Mouse (Mus musculus) neural tube, embryonic 14.5 days (tissue): Measurements from ENCODE around the gene Kat8. TPM values are rescaled to one million over a fixed set of nuclear protein-coding genes. Genes with fewer than 3 reads are reported as not detected.

Experiments used
- ATAC-seq: fragments of 200-750 bp; cut with Nextera tagmentation; 2 replicates; pipeline ENCODE4 v1.8.0; 2017; ENCODE audit warnings: low read depth, mild to moderate bottlenecking, moderate TSS enrichment, moderate library complexity
- H3K27ac ChIP-seq: fragments of 300-500 bp; sonication (generic); 2 replicates; pipeline ENCODE4 v1.5.1; 2014; ENCODE audit warnings: low read depth, mild to moderate bottlenecking, control low read depth, low read length, moderate library complexity, mixed read lengths
- H3K27me3 ChIP-seq: fragments of 300-500 bp; sonication (generic); 2 replicates; pipeline ENCODE4 v1.6.1; 2014; ENCODE audit warnings: low read length; ENCODE audit not compliant: control insufficient read depth, insufficient read depth
- H3K36me3 ChIP-seq: fragments of 300-500 bp; sonication (generic); 2 replicates; pipeline ENCODE4 v1.6.1; 2014; ENCODE audit warnings: low read length, mixed read lengths; ENCODE audit not compliant: control insufficient read depth, insufficient read depth
- H3K4me1 ChIP-seq: fragments of 300-500 bp; sonication (generic); 2 replicates; pipeline ENCODE4 v1.6.1; 2014; ENCODE audit warnings: low read length; ENCODE audit not compliant: control insufficient read depth, insufficient read depth
- H3K4me2 ChIP-seq: fragments of 300-500 bp; sonication (generic); 2 replicates; pipeline ENCODE4 v1.6.1; 2014; ENCODE audit warnings: mild to moderate bottlenecking, low read depth, low read length, control low read depth
- H3K4me3 ChIP-seq: fragments of 300-500 bp; sonication (generic); 2 replicates; pipeline ENCODE4 v1.5.1; 2014; ENCODE audit warnings: low read depth, low read length, control low read depth, mixed read lengths
- H3K9ac ChIP-seq: fragments of 300-500 bp; sonication (generic); replicated peaks from 2 replicates; pipeline ENCODE4 v1.6.1; 2014; ENCODE audit warnings: low read depth, mild to moderate bottlenecking, control low read depth, low read length, mixed read lengths
- H3K9me3 ChIP-seq: fragments of 300-500 bp; sonication (generic); 2 replicates; pipeline ENCODE4 v1.6.1; 2016; ENCODE audit warnings: low read length; ENCODE audit not compliant: control insufficient read depth
- WGBS: fragments of 180-500 bp; shearing (Covaris S2); extraction: QIAGEN DNeasy Blood & Tissue Kit; methylation state at CpG from one replicate; pipeline ENCODE4 v1.1.7; 2014; 5-methylcytosine and 5-hydroxymethylcytosine counted together
- polyA plus RNA-seq: library from polyadenylated mRNA; unstranded; fragments of >200 nt; fragmentation: Nextera tagmentation; extraction: Ambion mirVana; gene quantifications from 2 replicates; pipeline ENCODE4 v1.2.1, GENCODE M21; 2014

The Kat8 gene
- polyA plus RNA-seq, 1 experiment from 2014 or later, result 49.4 TPM

- Histone ChIP-seq H3K4me3 (no peak overlapping the region), H3K27me3 (no peaks in the 10 kb centered on the region), H3K4me2 (no peak overlapping the region), H3K27ac (no peak overlapping the region), H3K9me3 (no peaks in the 10 kb centered on the region), H3K36me3 (peaks cover 26% of the 10 kb centered on the region; the same call in 1 of the 2 replicates), H3K9ac (no peak overlapping the region), H3K4me1 (no peaks in the 10 kb centered on the region)
- WGBS, result 86% methylated on average over 6 of the region's 6 CpGs
- ATAC-seq, result no peak
Observed at GRCm38 (mm10) chr7:127922451-127923275, 10.3 kb downstream of the Kat8 start.

- Histone ChIP-seq H3K4me3 (no peak overlapping the region), H3K27me3 (peaks cover 6% of the 10 kb centered on the region; the same call in 1 of the 2 replicates), H3K4me2 (no peak overlapping the region), H3K36me3 (peaks cover 26% of the 10 kb centered on the region; the same call in 1 of the 2 replicates), H3K4me1 (no peaks in the 10 kb centered on the region), H3K9me3 (no peaks in the 10 kb centered on the region), H3K9ac (no peak overlapping the region), H3K27ac (no peak overlapping the region)
- ATAC-seq, result no peak
- 92% methylated on average over 5 of the region's 5 CpGs for WGBS
Observed at GRCm38 (mm10) chr7:127923714-127924113, 11.4 kb downstream of the Kat8 start.

- no peak overlapping the region for H3K4me3 ChIP-seq
- H3K27ac ChIP-seq, result no peak overlapping the region
- WGBS, result 78% methylated on average over 5 of the region's 5 CpGs
- no peak overlapping the region for H3K9ac ChIP-seq
- peaks cover 7% of the 10 kb centered on the region; the same call in 1 of the 2 replicates for H3K27me3 ChIP-seq
- H3K36me3 ChIP-seq, result peaks cover 26% of the 10 kb centered on the region; the same call in 1 of the 2 replicates
- no peak overlapping the region for H3K4me2 ChIP-seq
- H3K4me1 ChIP-seq, result no peaks in the 10 kb centered on the region
- ATAC-seq, result no peak
- H3K9me3 ChIP-seq, result no peaks in the 10 kb centered on the region
Observed at GRCm38 (mm10) chr7:127925252-127925651, 12.9 kb downstream of the Kat8 start.

GRCm38 (mm10) chr7:127926066-127926465 is 13.8 kb downstream of the Kat8 start:
- Histone ChIP-seq H3K4me2 (no peak overlapping the region), H3K9ac (no peak overlapping the region), H3K4me1 (no peaks in the 10 kb centered on the region), H3K9me3 (no peaks in the 10 kb centered on the region), H3K36me3 (peaks cover 26% of the 10 kb centered on the region; the same call in 1 of the 2 replicates), H3K27me3 (peaks cover 7% of the 10 kb centered on the region; the same call in 1 of the 2 replicates), H3K27ac (no peak overlapping the region), H3K4me3 (no peak overlapping the region)
- ATAC-seq, result no peak
- 90% methylated on average over 8 of the region's 8 CpGs for WGBS

GRCm38 (mm10) chr7:127926846-127927245 is 14.5 kb downstream of the Kat8 start:
- no peaks in the 10 kb centered on the region for H3K9me3 ChIP-seq
- peaks cover 7% of the 10 kb centered on the region; the same call in 1 of the 2 replicates for H3K27me3 ChIP-seq
- no peak overlapping the region for H3K27ac ChIP-seq
- no peak overlapping the region for H3K9ac ChIP-seq
- H3K4me2 ChIP-seq, result no peak overlapping the region
- 88% methylated on average over 11 of the region's 11 CpGs for WGBS
- no peak for ATAC-seq
- H3K4me1 ChIP-seq, result no peaks in the 10 kb centered on the region
- no peak overlapping the region for H3K4me3 ChIP-seq
- peaks cover 26% of the 10 kb centered on the region; the same call in 1 of the 2 replicates for H3K36me3 ChIP-seq

GRCm38 (mm10) chr7:127927726-127928125 is 15.4 kb downstream of the Kat8 start:
- WGBS, result 88% methylated on average over 11 of the region's 11 CpGs
- Histone ChIP-seq H3K9ac (no peak overlapping the region), H3K36me3 (peaks cover 22% of the 10 kb centered on the region; the same call in 1 of the 2 replicates), H3K27ac (no peak overlapping the region), H3K27me3 (peaks cover 7% of the 10 kb centered on the region; the same call in 1 of the 2 replicates), H3K9me3 (no peaks in the 10 kb centered on the region), H3K4me3 (no peak overlapping the region), H3K4me2 (no peak overlapping the region), H3K4me1 (no peaks in the 10 kb centered on the region)
- ATAC-seq, result no peak

GRCm38 (mm10) chr7:127928596-127928995 is 16.3 kb downstream of the Kat8 start:
- Histone ChIP-seq H3K27me3 (peaks cover 7% of the 10 kb centered on the region; the same call in 1 of the 2 replicates), H3K36me3 (peaks cover 16% of the 10 kb centered on the region; the same call in 1 of the 2 replicates), H3K9ac (no peak overlapping the region), H3K9me3 (no peaks in the 10 kb centered on the region), H3K27ac (no peak overlapping the region), H3K4me2 (no peak overlapping the region), H3K4me1 (no peaks in the 10 kb centered on the region), H3K4me3 (no peak overlapping the region)
- 51% methylated on average over 5 of the region's 5 CpGs for WGBS
- peak; percentile 24; the same call in 1 of the 2 replicates for ATAC-seq

- Histone ChIP-seq H3K9me3 (no peaks in the 10 kb centered on the region), H3K27ac (no peak within 1 kb of the TSS), H3K27me3 (peaks cover 7% of the 10 kb centered on the region; the same call in 1 of the 2 replicates), H3K4me1 (peaks cover 3% of the 10 kb centered on the region; the same call in 1 of the 2 replicates), H3K36me3 (peaks cover 11% of the 10 kb centered on the region; the same call in 1 of the 2 replicates), H3K4me2 (no peak within 1 kb of the TSS; the same call in 1 of the 2 replicates), H3K4me3 (no peak within 1 kb of the TSS), H3K9ac (no peak within 1 kb of the TSS; the same call in 1 of the 2 replicates)
- ATAC-seq, result no peak
- 12% methylated on average over 6 of the region's 6 CpGs for WGBS
Observed at GRCm38 (mm10) chr7:127929923-127930322, 17.6 kb downstream of the Kat8 start, which contains the start of gene Prss8. Prss8 (minus strand) TSS chr7:127930104.

GRCm38 (mm10) chr7:127930636-127931035 is 18.3 kb downstream of the Kat8 start:
- no peak overlapping the region for H3K4me2 ChIP-seq
- no peaks in the 10 kb centered on the region for H3K9me3 ChIP-seq
- no peak overlapping the region for H3K9ac ChIP-seq
- WGBS, result 79% methylated on average over 5 of the region's 5 CpGs
- H3K36me3 ChIP-seq, result peaks cover 6% of the 10 kb centered on the region; the same call in 1 of the 2 replicates
- H3K4me1 ChIP-seq, result peaks cover 3% of the 10 kb centered on the region; the same call in 1 of the 2 replicates
- no peak overlapping the region for H3K4me3 ChIP-seq
- ATAC-seq, result no peak
- H3K27ac ChIP-seq, result no peak overlapping the region
- H3K27me3 ChIP-seq, result peaks cover 7% of the 10 kb centered on the region; the same call in 1 of the 2 replicates
